Mouse (Mus musculus) small intestine, adult 2 months (tissue): ENCODE data around the gene Laptm4a. TPM values are rescaled to one million over a fixed set of nuclear protein-coding genes. Genes with fewer than 3 reads are reported as not detected.

Experiments used
- H3K27ac ChIP-seq: fragments of 200-500 bp; 2 replicates; pipeline ENCODE4 v1.5.1; 2012; ENCODE audit warnings: low read depth, low read length, control low read depth, inconsistent platforms; ENCODE audit not compliant: insufficient read depth
- H3K27me3 ChIP-seq: fragments of 200-500 bp; 2 replicates; pipeline ENCODE4 v1.6.1; 2012; ENCODE audit warnings: mild to moderate bottlenecking, moderate library complexity, low read length, inconsistent platforms; ENCODE audit not compliant: control insufficient read depth, insufficient read depth
- H3K36me3 ChIP-seq: fragments of 200-500 bp; 2 replicates; pipeline ENCODE4 v1.6.1; 2012; ENCODE audit warnings: mild to moderate bottlenecking, low read length, control low read depth, inconsistent platforms; ENCODE audit not compliant: control insufficient read depth, insufficient read depth
- H3K4me1 ChIP-seq: fragments of 200-500 bp; 2 replicates; pipeline ENCODE4 v1.6.1; 2012; ENCODE audit warnings: low read length, inconsistent platforms, mixed read lengths; ENCODE audit not compliant: control insufficient read depth, insufficient read depth, insufficient read length
- H3K4me3 ChIP-seq: fragments of 200-500 bp; 2 replicates; pipeline ENCODE4 v1.5.1; 2012; ENCODE audit warnings: low read depth, mild to moderate bottlenecking, control low read depth, inconsistent platforms, low read length, moderate library complexity
- CTCF ChIP-seq: fragments of 200-500 bp; IDR thresholded peaks from 2 replicates; pipeline ENCODE4 v1.5.1; 2012; ENCODE audit warnings: low read depth, mild to moderate bottlenecking, control low read depth, inconsistent platforms, low read length, moderate library complexity, mixed read lengths; ENCODE audit not compliant: insufficient replicate concordance, insufficient read length; ENCODE audit errors: extremely low read depth
- POLR2A ChIP-seq: fragments of 200-500 bp; IDR thresholded peaks from 2 replicates; pipeline ENCODE4 v1.6.1; 2012; ENCODE audit warnings: low read depth, mild to moderate bottlenecking, control low read depth, inconsistent platforms, low read length, moderate library complexity
- WGBS: fragments of 180-500 bp; shearing (Covaris S2); methylation state at CpG from one replicate; pipeline ENCODE4 v1.1.7; 2018; 5-methylcytosine and 5-hydroxymethylcytosine counted together
- polyA plus RNA-seq: library from polyadenylated mRNA; depleted of rRNA; stranded (reverse); fragments of >200 nt; gene quantifications from 2 replicates; pipeline ENCODE4 v1.2.3, GENCODE M21; 2012

Gene Laptm4a
- polyA plus RNA-seq, 1 experiment, result 72.5 TPM

GRCm38 (mm10) chr12:8897140-8897539 is 24.3 kb upstream of the Laptm4a start:
- 63% methylated on average over 7 of the region's 7 CpGs for WGBS
- Histone ChIP-seq H3K36me3 (no peaks in the 10 kb centered on the region), H3K27me3 (no peaks in the 10 kb centered on the region), H3K27ac (no peak overlapping the region), H3K4me1 (no peaks in the 10 kb centered on the region), H3K4me3 (no peak overlapping the region)
- TF ChIP-seq CTCF (no peak), POLR2A (no peak)

- WGBS, result 77% methylated on average over 19 of the region's 19 CpGs
- Histone ChIP-seq H3K27me3 (no peaks in the 10 kb centered on the region), H3K27ac (no peak overlapping the region), H3K4me1 (no peaks in the 10 kb centered on the region), H3K36me3 (no peaks in the 10 kb centered on the region), H3K4me3 (no peak overlapping the region)
- no peak for TF ChIP-seq CTCF
- no peak for TF ChIP-seq POLR2A
These were observed 22.3 kb upstream of the Laptm4a start for GRCm38 (mm10) chr12:8898879-8899785.

- H3K27ac ChIP-seq, result no peak overlapping the region
- no peaks in the 10 kb centered on the region for H3K36me3 ChIP-seq
- no peak for TF ChIP-seq CTCF
- no peak for TF ChIP-seq POLR2A
- no peaks in the 10 kb centered on the region for H3K27me3 ChIP-seq
- H3K4me1 ChIP-seq, result no peaks in the 10 kb centered on the region
- no peak overlapping the region for H3K4me3 ChIP-seq
- WGBS, result 72% methylated on average over 4 of the region's 4 CpGs
These were observed 21.3 kb upstream of the Laptm4a start for GRCm38 (mm10) chr12:8900107-8900698.

DNA sequence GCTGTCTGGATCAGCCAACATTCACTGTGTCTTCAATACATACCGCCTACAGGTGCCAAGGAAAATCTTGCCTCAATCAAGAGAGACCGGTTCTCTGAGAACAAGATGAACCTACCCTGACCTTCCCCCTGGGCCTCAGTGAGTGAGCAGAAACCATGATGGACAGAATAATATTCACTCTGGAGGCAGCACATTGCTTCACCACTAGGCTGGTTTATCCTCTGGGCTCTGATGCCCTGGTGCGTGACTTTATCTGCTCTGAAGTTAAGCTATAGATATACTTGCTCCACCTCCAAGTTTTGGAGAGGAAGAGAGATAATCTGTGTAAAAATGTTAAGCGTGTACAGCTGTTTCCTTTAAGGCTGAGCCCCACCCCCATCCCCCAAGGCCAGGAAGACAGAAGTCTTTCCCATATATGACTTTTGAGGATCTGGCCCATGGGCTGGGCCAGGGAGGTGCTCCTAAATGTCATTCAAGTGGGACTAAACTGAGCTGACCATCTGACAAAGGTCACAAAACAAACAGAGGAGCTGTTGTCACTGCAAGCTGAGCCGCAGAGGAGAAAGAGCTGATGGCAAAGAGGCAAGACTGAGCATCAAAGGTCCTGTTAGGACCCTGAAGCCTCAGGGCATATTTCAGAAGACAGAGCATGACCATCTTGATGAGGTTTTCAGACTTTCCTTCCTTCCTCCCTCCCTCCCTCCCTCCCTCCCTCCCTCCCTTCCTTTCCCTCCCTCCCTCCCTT is 20.4 kb upstream of the Laptm4a start:
- H3K27me3 ChIP-seq, result no peaks in the 10 kb centered on the region
- no peaks in the 10 kb centered on the region for H3K4me1 ChIP-seq
- no peaks in the 10 kb centered on the region for H3K36me3 ChIP-seq
- TF ChIP-seq CTCF, result no peak
- no peak for TF ChIP-seq POLR2A
- H3K27ac ChIP-seq, result no peak overlapping the region; the same call in 1 of the 2 replicates
- no peak overlapping the region for H3K4me3 ChIP-seq
- WGBS, result 31% methylated on average over 5 of the region's 5 CpGs

DNA sequence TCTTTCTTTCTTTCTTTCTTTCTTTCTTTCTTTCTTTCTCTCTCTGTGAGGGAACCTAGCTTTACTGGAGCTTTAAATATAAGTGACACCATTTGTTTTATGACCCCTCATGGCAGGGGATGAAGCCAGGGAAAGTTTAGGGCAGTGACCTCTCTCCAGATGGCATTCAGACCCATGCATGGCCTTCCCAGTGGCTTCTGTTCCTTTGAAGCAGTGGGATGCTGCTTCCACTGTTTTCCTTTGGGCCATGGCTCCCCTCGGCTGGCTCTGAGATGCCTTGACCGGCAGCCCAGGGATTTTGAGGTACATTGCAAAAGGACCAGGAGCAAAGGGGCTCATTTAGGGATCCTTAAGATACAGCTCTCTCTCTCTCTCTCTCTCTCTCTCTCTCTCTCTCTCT is 19.5 kb upstream of the Laptm4a start:
- TF ChIP-seq POLR2A, result no peak
- TF ChIP-seq CTCF, result no peak
- WGBS, result 67% methylated on average over 2 of the region's 2 CpGs

DNA sequence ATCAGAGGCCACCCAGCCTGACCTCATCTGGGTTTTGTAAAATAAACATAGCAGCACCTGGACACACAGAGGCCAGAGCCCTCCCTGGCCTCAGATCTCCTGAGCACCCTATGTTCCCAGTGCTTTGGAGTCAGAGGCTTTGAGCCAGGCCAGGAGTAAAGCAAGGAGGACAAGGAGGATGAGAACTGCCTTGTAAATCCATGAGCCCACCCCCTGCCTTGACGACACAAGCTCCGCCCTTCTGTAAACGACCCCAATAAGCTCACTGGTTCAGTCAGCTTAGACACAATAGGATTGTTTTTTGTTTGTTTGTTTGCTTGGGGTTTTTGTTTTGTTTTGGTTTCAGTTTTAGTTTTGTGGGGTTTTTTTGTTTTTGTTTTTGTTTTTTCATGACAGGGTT is 19.0 kb upstream of the Laptm4a start:
- Histone ChIP-seq H3K27ac (no peak overlapping the region), H3K4me3 (no peak overlapping the region), H3K27me3 (no peaks in the 10 kb centered on the region), H3K36me3 (no peaks in the 10 kb centered on the region), H3K4me1 (no peaks in the 10 kb centered on the region)
- TF ChIP-seq CTCF (no peak), POLR2A (no peak)
- WGBS, result 46% methylated on average over 3 of the region's 3 CpGs

More for the DNA sequence above, 19.5 kb upstream of the Laptm4a start:
- Histone ChIP-seq H3K27ac (no peak overlapping the region), H3K4me3 (no peak overlapping the region), H3K36me3 (no peaks in the 10 kb centered on the region), H3K4me1 (no peaks in the 10 kb centered on the region), H3K27me3 (no peaks in the 10 kb centered on the region)
